ENCODE assay signal across 22 mouse cellular contexts in genomic region chr9:20536598-20536997, GRCm38 (mm10).
"Had no signal": no experiment of that assay in that cellular context is flagged by ENCODE, and none has a peak within 500 bp of the region (broad histone marks: within the 10 kb centered on the region; RNA-seq: fewer than 3 reads in every experiment).

No protein-coding gene starts in this region.

- DNase-seq: heart, postnatal 10 days; heart, postnatal 14 days; heart, postnatal 36 days; heart, postnatal 4 days; kidney, adult 11 months; kidney, adult 18-20 months; kidney, adult 2 months; kidney, adult 8-10 months; kidney, adult 9 months; kidney, postnatal 10 days; kidney, postnatal 14 days; kidney, postnatal 25 days; kidney, postnatal 36 days; kidney, postnatal 4 days; layer of hippocampus, adult 9-11 months; layer of hippocampus, postnatal 36 days had no signal

- ATAC-seq: hindbrain, embryonic 16.5 days; hindbrain, postnatal 0 days; inflammation-experienced regulatory T-cells, adult 6 months; intestine, embryonic 15.5 days; intestine, embryonic 16.5 days; intestine, postnatal 0 days had no signal
